Mouse (Mus musculus) mouse embryonic stem cell (cell line): Measurements from ENCODE around the gene Zc3hc1.
"Not testable (repeated sequence)": the region's sequence is repeated elsewhere in the genome, so short reads cannot be mapped to it uniquely, and the experiment has no call there.

Source experiments
- in situ Hi-C, 2 experiments: fragments of 300-500 bp; cut with MboI; formaldehyde crosslinking; loops; 1 replicate in 1 of 2; 3 replicates in 1 of 2; pipeline ENCODE4 v1.14.3; 2019 to 2020; ENCODE audit warnings: low sequenced_read_pairs in 2 of 2, low pct_unique_long_range_greater_than_20kb in 1 of 2, mixed read lengths in 1 of 2; ENCODE audit not compliant: unreplicated experiment in 1 of 2

The Zc3hc1 gene

DNA sequence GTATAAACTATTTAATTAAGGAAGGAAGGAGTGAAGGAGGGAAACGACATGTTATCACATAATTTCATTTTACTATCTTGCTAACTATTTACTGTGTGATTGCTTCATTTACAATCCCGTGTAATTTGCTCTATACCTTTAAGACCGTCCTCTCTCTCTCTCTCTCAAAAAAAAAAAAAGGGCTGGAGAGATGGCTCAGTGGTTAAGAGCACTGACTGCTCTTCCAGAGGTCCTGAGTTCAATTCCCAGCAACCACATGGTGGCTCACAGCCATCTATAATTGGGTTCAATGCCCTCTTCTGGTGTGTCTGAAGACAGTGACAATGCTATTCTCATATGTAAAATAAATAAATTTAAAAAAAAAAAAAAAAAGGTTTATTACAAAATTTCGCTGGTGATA is 557 bp downstream of the Zc3hc1 start:
- in situ Hi-C loops, result not testable (repeated sequence)

DNA sequence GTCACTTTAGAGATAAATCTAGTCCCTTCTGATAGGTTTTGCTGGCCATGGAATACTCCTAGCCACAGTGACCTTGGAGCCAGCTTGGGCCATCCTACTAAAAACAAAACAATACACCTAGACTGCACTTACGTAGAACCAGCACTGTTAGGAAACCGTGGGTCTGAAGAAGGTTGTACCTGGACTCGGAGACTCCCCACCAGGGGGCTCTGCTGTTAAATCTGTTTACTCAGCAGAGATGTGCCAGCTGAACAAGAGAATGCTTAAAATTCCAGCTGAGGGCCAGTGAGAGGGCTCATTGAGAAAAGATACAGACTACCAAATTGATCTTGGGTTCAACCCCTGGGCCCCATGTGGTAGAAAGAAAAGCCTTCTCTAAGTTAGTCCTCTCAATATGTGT is 9.7 kb downstream of the Zc3hc1 start:
- in situ Hi-C loops, result no loop called here

DNA sequence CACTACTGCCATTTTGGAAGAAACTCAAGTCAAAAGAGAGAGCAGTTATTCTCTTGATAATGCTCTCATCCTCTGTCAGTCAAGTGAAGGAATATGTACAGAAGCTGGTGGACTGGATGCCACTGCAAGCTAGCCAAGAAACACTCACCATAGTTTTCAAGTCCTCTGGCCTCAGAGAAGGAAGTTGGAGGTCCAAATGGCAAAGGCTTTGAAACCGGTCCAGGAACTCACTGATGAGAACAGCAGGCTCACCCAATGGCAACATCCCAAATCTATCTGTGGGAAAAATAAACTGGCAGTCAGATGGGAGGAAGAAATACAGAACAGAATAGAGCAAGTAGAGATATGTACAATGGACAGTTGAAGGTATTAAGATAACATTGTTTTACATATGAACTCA is 15.0 kb downstream of the Zc3hc1 start:
- in situ Hi-C loops, result no loop called here

DNA sequence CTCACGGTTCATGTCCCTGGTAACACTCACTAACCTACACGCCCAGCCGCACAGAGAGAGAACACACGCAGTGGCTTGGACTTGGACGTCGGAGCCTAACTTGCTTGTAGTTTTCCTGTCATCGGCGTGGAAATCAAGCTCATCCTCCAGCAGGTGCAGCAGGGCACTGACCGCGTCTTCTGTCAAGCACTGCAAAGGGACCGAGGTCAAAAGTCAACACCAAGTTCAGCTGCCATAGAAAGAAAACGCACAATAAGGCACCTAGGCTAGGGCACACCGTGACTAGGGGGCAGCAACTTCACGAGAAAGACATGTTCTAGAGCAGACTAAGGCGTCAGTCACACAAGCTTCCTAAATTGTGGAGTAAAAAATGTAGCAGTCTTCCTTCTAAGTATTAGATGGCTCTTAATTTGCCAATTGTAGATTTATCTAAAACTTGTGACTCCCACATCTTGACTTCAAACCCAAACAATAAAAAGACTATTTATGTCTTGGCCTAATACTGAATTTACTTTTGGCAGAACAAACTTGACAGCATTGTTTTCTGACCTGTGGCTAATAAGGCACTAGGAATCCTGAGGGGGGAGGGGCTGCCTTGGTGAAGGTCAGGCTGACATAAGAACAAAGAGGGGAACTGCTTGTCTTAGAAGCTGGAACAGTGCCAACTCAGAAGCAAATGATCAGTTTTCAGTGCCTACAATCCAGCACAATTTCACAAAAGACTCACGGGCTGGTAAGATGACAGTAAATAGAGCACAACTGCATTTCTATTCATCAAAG is 15.9 kb downstream of the Zc3hc1 start:
- in situ Hi-C loops, result loop anchor here in 1 of 2 experiments (25.0 kb wide), 1 partner anchor 288 kb away; no protein-coding TSS in a partner anchor

- in situ Hi-C loops, result loop anchor here in 1 of 2 experiments (25.0 kb wide), 1 partner anchor 285 kb away; no protein-coding TSS in a partner anchor
Measured at GRCm38 (mm10) chr6:30372627-30373369, 18.0 kb downstream of the Zc3hc1 start.

GRCm38 (mm10) chr6:30369291-30369690 is 21.5 kb downstream of the Zc3hc1 start:
- in situ Hi-C loops, result loop anchor here in 1 of 2 experiments (10.0 to 25.0 kb wide), 2 partner anchors 164 to 282 kb away; no protein-coding TSS in a partner anchor

GRCm38 (mm10) chr6:30363808-30364207 is 27.0 kb downstream of the Zc3hc1 start:
- in situ Hi-C loops, result loop anchor here in 1 of 2 experiments (10.0 to 25.0 kb wide), 2 partner anchors 159 to 277 kb away; no protein-coding TSS in a partner anchor

DNA sequence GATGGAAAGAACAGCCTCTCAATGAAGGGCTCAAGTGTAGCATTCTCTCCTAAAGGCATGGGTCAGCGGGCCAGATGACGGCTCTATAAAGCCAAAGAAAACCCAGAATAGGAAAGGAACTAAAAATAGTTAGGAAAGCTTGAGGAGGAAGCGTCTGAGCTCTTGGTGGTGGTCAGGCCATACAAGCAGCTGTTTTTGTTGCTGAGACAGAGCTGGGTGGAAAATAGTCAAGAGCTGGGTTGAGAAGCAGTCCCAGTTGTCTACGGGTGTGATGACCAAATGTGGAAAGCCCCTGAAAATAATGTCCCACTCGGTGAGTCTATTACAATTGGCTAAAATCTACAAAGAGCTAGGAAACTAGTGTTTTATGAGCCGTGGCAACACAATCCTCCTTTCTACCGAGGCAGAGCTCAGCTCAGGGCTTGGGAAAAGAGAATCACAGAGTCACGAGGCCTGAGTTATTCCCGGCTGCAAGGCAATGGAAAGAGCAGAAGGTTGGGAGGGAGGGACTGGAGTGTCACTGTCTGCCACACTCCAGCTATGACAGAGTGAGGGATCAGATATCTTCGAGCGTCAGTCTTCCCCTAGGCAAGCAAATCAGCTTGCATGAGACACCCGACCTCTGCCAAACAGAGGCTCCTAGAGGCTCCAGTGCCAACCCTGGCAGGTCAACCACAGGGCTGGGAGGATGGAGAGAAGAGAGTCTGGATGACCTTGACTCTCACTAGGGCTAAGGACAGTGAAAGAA is 30.9 kb downstream of the Zc3hc1 start:
- in situ Hi-C loops, result loop anchor here (10.0 to 25.0 kb wide), 3 partner anchors 135 to 273 kb away; no protein-coding TSS in a partner anchor

DNA sequence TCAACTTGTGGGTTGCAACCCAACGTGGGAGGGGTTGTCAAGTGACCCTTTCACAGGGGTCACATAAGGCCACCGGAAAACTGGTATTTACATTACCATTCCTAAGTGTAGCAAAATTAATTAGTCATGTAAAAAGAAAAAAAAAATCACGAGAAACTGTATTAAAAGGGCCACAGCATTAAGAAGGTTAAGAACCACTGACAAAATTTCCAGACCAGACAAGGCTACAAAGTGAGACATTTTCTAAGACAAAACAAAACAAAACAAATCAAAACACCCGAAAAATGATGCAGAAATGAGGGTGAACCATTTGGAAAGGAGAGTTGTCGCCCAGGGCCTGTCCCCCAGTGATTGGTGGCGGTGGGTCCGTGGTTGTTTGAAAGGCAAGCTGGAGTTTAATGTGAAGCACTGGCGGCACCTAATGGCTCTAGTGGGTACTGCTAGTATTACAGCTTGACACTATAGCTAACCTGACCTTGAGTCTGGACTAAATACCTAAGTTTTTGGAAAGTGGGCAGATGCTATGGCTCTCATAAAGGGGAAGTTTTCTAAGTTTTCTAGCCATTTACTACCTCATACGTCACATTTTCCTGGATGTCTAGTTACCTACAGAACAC is 33.2 kb downstream of the Zc3hc1 start:
- in situ Hi-C loops, result loop anchor here (10.0 to 25.0 kb wide), 2 partner anchors 133 to 270 kb away; no protein-coding TSS in a partner anchor

DNA sequence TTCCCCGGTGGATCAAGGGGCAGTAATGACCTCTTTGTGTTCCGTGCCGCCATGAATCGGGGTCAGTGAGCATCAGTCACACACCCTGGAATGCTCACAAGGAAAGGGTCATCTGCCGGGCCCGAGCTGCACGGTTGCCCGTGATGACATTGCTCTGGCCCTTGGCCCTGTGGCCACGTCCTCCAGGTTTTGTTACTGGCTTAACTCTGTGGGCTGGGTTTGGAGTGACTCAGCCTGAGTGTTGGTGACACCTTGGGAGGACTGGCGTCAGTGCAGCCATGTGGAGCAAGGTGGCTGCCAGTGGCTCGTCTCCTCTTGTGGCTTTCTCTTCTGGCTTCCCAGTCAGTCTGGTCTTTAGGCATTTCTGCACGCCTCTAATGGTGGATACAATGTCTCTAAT is 34.1 kb downstream of the Zc3hc1 start:
- in situ Hi-C loops, result loop anchor here (10.0 to 25.0 kb wide), 2 partner anchors 132 to 269 kb away; no protein-coding TSS in a partner anchor

DNA sequence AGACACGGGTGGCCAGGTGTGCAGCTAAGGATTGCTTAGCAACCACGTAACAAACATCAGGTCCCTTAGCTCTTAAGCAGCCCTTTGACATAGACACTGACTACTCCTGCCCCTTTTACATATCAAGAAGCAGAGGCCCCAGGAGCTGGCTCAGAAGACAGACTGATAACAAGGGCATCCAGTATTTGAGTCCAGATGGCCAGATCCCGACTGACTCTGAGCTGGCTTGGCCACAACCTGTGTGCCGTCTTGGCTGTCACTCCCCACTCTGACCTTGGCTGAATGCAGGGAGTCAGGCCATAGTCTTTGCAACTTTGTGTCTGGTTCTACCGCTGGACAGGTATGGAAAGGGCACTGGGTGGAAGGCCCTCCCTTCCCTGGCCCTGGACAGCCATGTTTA is 34.7 kb downstream of the Zc3hc1 start:
- in situ Hi-C loops, result loop anchor here (10.0 to 25.0 kb wide), 2 partner anchors 131 to 269 kb away; no protein-coding TSS in a partner anchor

- in situ Hi-C loops, result loop anchor here (10.0 to 25.0 kb wide), 2 partner anchors 131 to 268 kb away; no protein-coding TSS in a partner anchor
Measured at GRCm38 (mm10) chr6:30355701-30356100, 35.1 kb downstream of the Zc3hc1 start.

GRCm38 (mm10) chr6:30354760-30355159 is 36.1 kb downstream of the Zc3hc1 start:
- in situ Hi-C loops, result loop anchor here (10.0 to 25.0 kb wide), 2 partner anchors 130 to 267 kb away; no protein-coding TSS in a partner anchor

- in situ Hi-C loops, result loop anchor here (10.0 to 25.0 kb wide), 2 partner anchors 129 to 266 kb away; no protein-coding TSS in a partner anchor
Measured at GRCm38 (mm10) chr6:30353661-30354060, 37.2 kb downstream of the Zc3hc1 start.

GRCm38 (mm10) chr6:30352762-30353161 is 38.1 kb downstream of the Zc3hc1 start:
- in situ Hi-C loops, result loop anchor here (10.0 to 25.0 kb wide), 2 partner anchors 128 to 265 kb away; no protein-coding TSS in a partner anchor

DNA sequence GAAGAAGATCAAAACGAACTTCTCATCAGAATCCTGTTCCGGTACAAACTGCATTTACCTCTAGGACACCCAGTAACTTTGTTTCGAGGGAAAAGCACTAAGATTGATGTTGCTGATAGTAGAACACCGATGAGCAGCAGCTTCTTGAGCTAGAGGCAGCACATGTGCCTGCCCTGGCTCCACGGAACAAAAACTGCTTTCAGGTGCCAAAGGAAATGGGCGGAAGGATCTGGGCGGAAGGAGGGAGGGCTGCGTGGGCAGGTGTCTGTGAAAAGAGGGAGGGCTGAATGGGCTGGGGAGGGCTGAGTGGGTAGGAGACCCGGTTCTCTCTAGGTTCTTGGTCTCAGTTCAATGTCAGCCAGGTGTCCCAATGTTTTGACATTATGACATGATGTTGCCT is 39.5 kb downstream of the Zc3hc1 start:
- in situ Hi-C loops, result loop anchor here (10.0 to 25.0 kb wide), 2 partner anchors 126 to 264 kb away; no protein-coding TSS in a partner anchor

DNA sequence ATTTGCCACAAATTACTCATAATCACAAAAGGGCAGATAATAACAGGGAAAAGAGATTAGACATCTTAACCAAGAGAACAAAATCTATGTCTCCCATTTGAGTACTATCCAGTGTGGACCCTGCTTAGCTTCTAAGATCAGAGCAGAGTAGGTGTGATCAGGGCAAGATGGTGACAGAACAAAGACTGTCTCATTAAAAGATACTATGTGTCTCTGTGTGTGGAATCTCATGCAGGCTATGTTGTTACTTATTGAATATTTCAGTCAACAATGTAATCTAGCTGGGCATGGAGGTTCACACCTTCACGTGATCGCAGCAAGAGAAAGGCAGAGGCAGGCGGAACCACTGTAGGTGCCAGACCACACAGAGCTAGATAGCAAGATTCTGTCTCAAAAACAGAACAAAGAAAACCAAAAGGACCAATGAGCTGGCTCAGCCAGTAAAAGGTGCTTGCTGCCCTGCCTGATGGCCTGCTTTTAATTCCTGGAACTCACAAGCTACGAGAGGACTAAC is 43.5 kb downstream of the Zc3hc1 start:
- in situ Hi-C loops, result no loop called here
